Mouse (Mus musculus): ENCODE measurements around the gene Gm11060. TPM values are rescaled to one million over a fixed set of nuclear protein-coding genes. Genes with fewer than 3 reads are reported as not detected.
A peak's percentile ranks its signal among the peaks of the same experiment; 100 is the strongest.

The Gm11060 gene
- polyA plus RNA-seq, 2 experiments = not detected

GRCm38 (mm10) chr2:105130351-105131060 lies 38.7 kb downstream of the Gm11060 start:
- 2% methylated on average over 32 of the region's 32 CpGs for WGBS (ENCODE audit: insufficient replicate concordance)
- no peaks in the 10 kb centered on the region for H3K9me3 ChIP-seq (ENCODE audit: control insufficient read depth, low read length)
- no peak overlapping the region; a peak in 1 of 4 replicates for H3K4me3 ChIP-seq (ENCODE audit: insufficient read depth in 1 of 2, low read depth in 2 of 2, low read length in 2 of 2)
- H3K4me1 ChIP-seq (replicated peaks; ENCODE audit: control insufficient read depth in 2 of 2, insufficient read depth in 2 of 2, low read length in 1 of 2) = no peaks in the 10 kb centered on the region
- no peak overlapping the region for H3K9ac ChIP-seq (replicated peaks)
- peak; percentile 20; the same call in 1 of the 2 replicates for TF ChIP-seq CTCF (IDR thresholded peaks at IDR 0.05; ENCODE audit: low read depth)
- TF ChIP-seq EP300 (IDR thresholded peaks at IDR 0.05; ENCODE audit: low read depth) = no peak
- no peak overlapping the region for H3K27ac ChIP-seq
- ATAC-seq (ENCODE audit: insufficient read depth) = no peak
- no peak overlapping the region for H3K4me2 ChIP-seq (ENCODE audit: low read depth)
- H3K27me3 ChIP-seq (ENCODE audit: control insufficient read depth, insufficient read depth, low read length) = peaks cover 99% of the 10 kb centered on the region
- no peaks in the 10 kb centered on the region for H3K36me3 ChIP-seq (replicated peaks; ENCODE audit: control insufficient read depth, insufficient read depth, low read depth)
- no peak for DNase-seq (ENCODE audit: low read depth in 3 of 3, low spot score in 3 of 3)

DNA sequence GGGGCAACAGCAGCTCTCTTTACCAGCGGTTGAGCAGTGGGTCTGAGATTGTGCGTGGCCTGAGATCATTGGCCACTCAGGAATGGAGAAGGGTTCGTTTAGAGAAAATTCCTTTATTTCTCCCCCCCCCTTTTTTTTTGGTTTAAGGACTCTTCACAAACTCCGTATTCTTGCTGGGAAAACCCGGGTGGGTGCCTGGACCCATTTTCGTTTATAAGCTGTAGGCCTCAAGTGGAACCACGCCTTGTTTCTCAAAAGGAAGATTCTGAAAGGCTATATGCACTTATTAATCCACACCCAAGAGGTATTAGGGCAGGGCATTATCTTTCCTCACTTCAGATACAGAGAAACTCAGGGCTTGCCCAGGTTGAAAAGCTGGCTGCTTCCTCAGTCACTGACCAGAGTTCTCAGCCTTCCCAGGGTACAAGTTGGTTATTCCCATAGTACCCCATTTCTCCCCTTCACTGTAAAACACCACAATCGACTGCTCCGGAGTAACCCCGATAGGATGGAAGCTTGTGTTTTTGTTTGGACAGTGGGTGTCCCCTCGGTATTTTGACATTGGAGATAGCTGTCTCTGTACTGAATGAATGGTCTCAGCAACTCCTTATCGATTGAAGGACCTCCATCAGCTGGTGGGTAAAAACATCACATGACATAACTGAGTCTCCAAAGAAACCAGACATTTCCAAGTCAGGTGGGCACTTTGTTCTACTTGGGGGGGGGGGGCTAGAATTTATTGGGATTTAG lies 39.4 kb downstream of the Gm11060 start:
- no peak for DNase-seq (ENCODE audit: low read depth in 3 of 3, low spot score in 3 of 3)
- H3K4me3 ChIP-seq (ENCODE audit: insufficient read depth in 1 of 2, low read depth in 2 of 2, low read length in 2 of 2) = no peak overlapping the region
- H3K27ac ChIP-seq = no peak overlapping the region
- no peak for ATAC-seq (ENCODE audit: insufficient read depth)
- TF ChIP-seq EP300 (IDR thresholded peaks at IDR 0.05; ENCODE audit: low read depth) = no peak
- no peak for TF ChIP-seq CTCF (IDR thresholded peaks at IDR 0.05; ENCODE audit: low read depth)
- no peak overlapping the region for H3K9ac ChIP-seq (replicated peaks)
- no peak overlapping the region for H3K4me2 ChIP-seq (ENCODE audit: low read depth)
- no peaks in the 10 kb centered on the region for H3K9me3 ChIP-seq (ENCODE audit: control insufficient read depth, low read length)
- no peaks in the 10 kb centered on the region for H3K4me1 ChIP-seq (replicated peaks; ENCODE audit: control insufficient read depth in 2 of 2, insufficient read depth in 2 of 2, low read length in 1 of 2)
- H3K36me3 ChIP-seq (replicated peaks; ENCODE audit: control insufficient read depth, insufficient read depth, low read depth) = no peaks in the 10 kb centered on the region
- 7% methylated on average over 12 of the region's 12 CpGs for WGBS (ENCODE audit: insufficient replicate concordance)
- peaks cover 92% of the 10 kb centered on the region for H3K27me3 ChIP-seq (ENCODE audit: control insufficient read depth, insufficient read depth, low read length)

- Histone ChIP-seq H3K9me3 (ENCODE audit: control insufficient read depth, low read length) (no peaks in the 10 kb centered on the region), H3K27ac (no peak overlapping the region), H3K36me3 (replicated peaks; ENCODE audit: control insufficient read depth, insufficient read depth, low read depth) (no peaks in the 10 kb centered on the region), H3K4me1 (replicated peaks; ENCODE audit: control insufficient read depth in 2 of 2, insufficient read depth in 2 of 2, low read length in 1 of 2) (no peaks in the 10 kb centered on the region), H3K4me3 (ENCODE audit: insufficient read depth in 1 of 2, low read depth in 2 of 2, low read length in 2 of 2) (no peak overlapping the region), H3K9ac (replicated peaks) (no peak overlapping the region), H3K27me3 (ENCODE audit: control insufficient read depth, insufficient read depth, low read length) (peaks cover 87% of the 10 kb centered on the region), H3K4me2 (ENCODE audit: low read depth) (no peak overlapping the region)
- ATAC-seq (ENCODE audit: insufficient read depth) (no peak), DNase-seq (ENCODE audit: low read depth in 3 of 3, low spot score in 3 of 3) (no peak)
- TF ChIP-seq EP300 (IDR thresholded peaks at IDR 0.05; ENCODE audit: low read depth) (no peak), CTCF (IDR thresholded peaks at IDR 0.05; ENCODE audit: low read depth) (no peak)
- 6% methylated on average over 2 of the region's 2 CpGs for WGBS (ENCODE audit: insufficient replicate concordance)
These were observed 39.9 kb downstream of the Gm11060 start for GRCm38 (mm10) chr2:105131811-105132100.

DNA sequence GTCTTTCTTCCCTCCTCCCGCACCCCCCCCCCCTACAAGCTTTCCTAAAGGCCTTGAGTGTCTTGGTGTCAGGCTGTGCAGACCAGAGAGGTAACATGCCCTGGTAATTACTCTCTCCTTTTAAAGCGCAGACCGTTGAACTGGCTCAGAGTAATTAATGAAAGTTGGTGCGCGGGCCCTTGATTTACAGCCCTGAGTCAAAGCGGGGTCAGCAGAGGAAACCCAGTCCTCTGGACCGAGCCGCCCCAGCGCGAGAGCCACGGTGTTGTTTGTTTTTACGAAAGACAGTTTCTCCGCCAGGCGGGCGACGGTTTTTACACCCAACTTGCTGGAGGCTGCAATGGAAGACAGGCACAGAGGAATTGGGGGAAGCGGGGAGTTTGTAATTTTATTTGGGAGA lies 40.5 kb downstream of the Gm11060 start:
- 4% methylated on average over 17 of the region's 17 CpGs for WGBS (ENCODE audit: insufficient replicate concordance)
- ATAC-seq (ENCODE audit: insufficient read depth) = no peak

More for the DNA sequence above, 40.5 kb downstream of the Gm11060 start:
- Histone ChIP-seq H3K27ac (no peak overlapping the region), H3K9me3 (ENCODE audit: control insufficient read depth, low read length) (no peaks in the 10 kb centered on the region), H3K4me3 (ENCODE audit: insufficient read depth in 1 of 2, low read depth in 2 of 2, low read length in 2 of 2) (no peak overlapping the region), H3K27me3 (ENCODE audit: control insufficient read depth, insufficient read depth, low read length) (peaks cover 82% of the 10 kb centered on the region), H3K36me3 (replicated peaks; ENCODE audit: control insufficient read depth, insufficient read depth, low read depth) (no peaks in the 10 kb centered on the region), H3K4me1 (replicated peaks; ENCODE audit: control insufficient read depth in 2 of 2, insufficient read depth in 2 of 2, low read length in 1 of 2) (no peaks in the 10 kb centered on the region), H3K9ac (replicated peaks) (no peak overlapping the region), H3K4me2 (ENCODE audit: low read depth) (no peak overlapping the region)
- no peak for DNase-seq (ENCODE audit: low read depth in 3 of 3, low spot score in 3 of 3)
- TF ChIP-seq EP300 (IDR thresholded peaks at IDR 0.05; ENCODE audit: low read depth) (no peak), CTCF (IDR thresholded peaks at IDR 0.05; ENCODE audit: low read depth) (no peak)

Data from liver, embryonic 14.5 days (tissue).